Mouse (Mus musculus): ENCODE results near the gene a. TPM values are rescaled to one million over a fixed set of nuclear protein-coding genes. Genes with fewer than 3 reads are reported as not detected.
"Not testable (repeated sequence)": the region's sequence is repeated elsewhere in the genome, so short reads cannot be mapped to it uniquely, and the experiment has no call there.

Gene a
- polyA plus RNA-seq, 1 experiment from 2014 or later: 0.35 TPM

DNA sequence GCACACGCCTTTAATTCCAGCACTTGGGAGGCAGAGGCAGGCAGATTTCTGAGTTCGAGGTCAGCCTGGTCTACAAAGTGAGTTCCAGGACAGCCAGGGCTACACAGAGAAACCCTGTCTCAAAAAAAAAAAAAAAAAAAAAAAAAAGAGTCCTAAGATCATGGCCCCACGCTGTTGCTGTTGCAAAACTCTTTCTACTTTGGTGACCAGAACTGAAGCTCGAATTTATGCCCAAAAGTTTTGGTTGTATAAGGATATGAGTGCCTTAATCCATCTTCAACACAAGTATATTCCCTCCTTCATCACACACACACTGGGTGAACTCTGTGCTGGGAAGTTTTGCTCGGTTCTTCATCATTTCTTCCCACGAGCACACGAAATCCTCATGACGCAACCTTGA, 262.3 kb downstream of the a start:
- 92% methylated on average over 8 of the region's 8 CpGs for WGBS
- not testable (repeated sequence) for H3K27ac ChIP-seq (ENCODE audit: low read length); H3K9me3 ChIP-seq (ENCODE audit: low read length); H3K4me2 ChIP-seq (replicated peaks; ENCODE audit: low read depth, low read length); ATAC-seq (ENCODE audit: low FRiP score, low TSS enrichment); H3K9ac ChIP-seq (replicated peaks; ENCODE audit: low read length); H3K4me3 ChIP-seq (ENCODE audit: low read length); H3K27me3 ChIP-seq (ENCODE audit: insufficient read depth, low read length); H3K36me3 ChIP-seq (ENCODE audit: insufficient read depth, low read length)
- peaks cover 13% of the 10 kb centered on the region for H3K4me1 ChIP-seq (ENCODE audit: insufficient read depth, low read length)

DNA sequence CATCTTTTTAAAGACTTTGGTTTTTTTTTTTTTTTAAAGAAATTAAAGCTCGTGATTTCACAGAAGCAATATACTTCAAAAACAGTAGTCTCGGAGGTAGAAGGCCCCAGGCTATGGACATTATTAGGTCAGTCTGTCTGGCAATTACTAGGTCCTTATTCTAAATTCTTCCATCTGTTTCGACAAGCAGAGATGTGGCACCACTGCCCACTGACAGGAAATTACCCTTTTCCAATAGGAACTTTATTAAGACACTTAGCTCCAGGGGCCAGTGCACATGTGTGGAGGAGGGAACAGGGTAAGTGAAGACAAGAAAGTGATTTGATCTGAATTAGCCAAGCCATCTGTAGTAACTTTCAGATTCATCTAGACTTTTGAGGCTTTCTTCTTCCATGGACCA, 263.5 kb downstream of the a start:
- no peaks in the 10 kb centered on the region for H3K27me3 ChIP-seq (ENCODE audit: insufficient read depth, low read length)
- no peak overlapping the region for H3K9ac ChIP-seq (replicated peaks; ENCODE audit: low read length)
- H3K9me3 ChIP-seq (ENCODE audit: low read length): no peaks in the 10 kb centered on the region
- H3K4me1 ChIP-seq (ENCODE audit: insufficient read depth, low read length): peaks cover 13% of the 10 kb centered on the region
- no peak overlapping the region for H3K4me2 ChIP-seq (replicated peaks; ENCODE audit: low read depth, low read length)
- no peak overlapping the region for H3K4me3 ChIP-seq (ENCODE audit: low read length)
- WGBS: 72% methylated on average over 3 of the region's 3 CpGs
- no peak for ATAC-seq (ENCODE audit: low FRiP score, low TSS enrichment)
- no peak overlapping the region for H3K27ac ChIP-seq (ENCODE audit: low read length)
- peaks cover 3% of the 10 kb centered on the region; the same call in 1 of the 2 replicates for H3K36me3 ChIP-seq (ENCODE audit: insufficient read depth, low read length)

GRCm38 (mm10) chr2:155056076-155056578, 264.9 kb downstream of the a start:
- Histone ChIP-seq H3K4me2 (replicated peaks; ENCODE audit: low read depth, low read length) (no peak overlapping the region), H3K27me3 (ENCODE audit: insufficient read depth, low read length) (no peaks in the 10 kb centered on the region), H3K27ac (ENCODE audit: low read length) (no peak overlapping the region), H3K4me1 (ENCODE audit: insufficient read depth, low read length) (peaks cover 7% of the 10 kb centered on the region), H3K4me3 (ENCODE audit: low read length) (no peak overlapping the region), H3K36me3 (ENCODE audit: insufficient read depth, low read length) (peaks cover 11% of the 10 kb centered on the region), H3K9me3 (ENCODE audit: low read length) (no peaks in the 10 kb centered on the region), H3K9ac (replicated peaks; ENCODE audit: low read length) (no peak overlapping the region)
- 68% methylated on average over 5 of the region's 5 CpGs for WGBS
- ATAC-seq (ENCODE audit: low FRiP score, low TSS enrichment): no peak

- Histone ChIP-seq H3K9ac (replicated peaks; ENCODE audit: low read length) (no peak overlapping the region), H3K4me2 (replicated peaks; ENCODE audit: low read depth, low read length) (no peak overlapping the region), H3K4me1 (ENCODE audit: insufficient read depth, low read length) (no peaks in the 10 kb centered on the region), H3K4me3 (ENCODE audit: low read length) (no peak overlapping the region), H3K36me3 (ENCODE audit: insufficient read depth, low read length) (peaks cover 15% of the 10 kb centered on the region), H3K27me3 (ENCODE audit: insufficient read depth, low read length) (no peaks in the 10 kb centered on the region), H3K9me3 (ENCODE audit: low read length) (no peaks in the 10 kb centered on the region), H3K27ac (ENCODE audit: low read length) (no peak overlapping the region)
- WGBS: 73% methylated on average over 1 of the region's 1 CpGs
- ATAC-seq (ENCODE audit: low FRiP score, low TSS enrichment): no peak
These were observed 266.2 kb downstream of the a start for GRCm38 (mm10) chr2:155057361-155057760.

- no peak overlapping the region for H3K4me3 ChIP-seq (ENCODE audit: low read length)
- H3K9me3 ChIP-seq (ENCODE audit: low read length): no peaks in the 10 kb centered on the region
- no peak for ATAC-seq (ENCODE audit: low FRiP score, low TSS enrichment)
- no peak overlapping the region for H3K27ac ChIP-seq (ENCODE audit: low read length)
- no peak overlapping the region for H3K4me2 ChIP-seq (replicated peaks; ENCODE audit: low read depth, low read length)
- no peaks in the 10 kb centered on the region for H3K27me3 ChIP-seq (ENCODE audit: insufficient read depth, low read length)
- 72% methylated on average over 9 of the region's 9 CpGs for WGBS
- peaks cover 17% of the 10 kb centered on the region for H3K36me3 ChIP-seq (ENCODE audit: insufficient read depth, low read length)
- no peak overlapping the region for H3K9ac ChIP-seq (replicated peaks; ENCODE audit: low read length)
- peaks cover 19% of the 10 kb centered on the region for H3K4me1 ChIP-seq (ENCODE audit: insufficient read depth, low read length)
These were observed 279.8 kb downstream of the a start for GRCm38 (mm10) chr2:155071027-155071426.

- ATAC-seq (ENCODE audit: low FRiP score, low TSS enrichment): no peak
- no peak overlapping the region for H3K9ac ChIP-seq (replicated peaks; ENCODE audit: low read length)
- WGBS: 81% methylated on average over 8 of the region's 8 CpGs
These were observed 281.3 kb downstream of the a start for GRCm38 (mm10) chr2:155072353-155073145.

GRCm38 (mm10) chr2:155073347-155073746, 282.1 kb downstream of the a start:
- ATAC-seq (ENCODE audit: low FRiP score, low TSS enrichment): no peak
- peak overlapping the region; percentile 83 for H3K27ac ChIP-seq (ENCODE audit: low read length)
- peak overlapping the region; percentile 90 for H3K9ac ChIP-seq (replicated peaks; ENCODE audit: low read length)
- H3K4me2 ChIP-seq (replicated peaks; ENCODE audit: low read depth, low read length): peak overlapping the region; percentile 76
- peaks cover 19% of the 10 kb centered on the region for H3K4me1 ChIP-seq (ENCODE audit: insufficient read depth, low read length)
- no peaks in the 10 kb centered on the region for H3K9me3 ChIP-seq (ENCODE audit: low read length)
- 15% methylated on average over 3 of the region's 3 CpGs for whole genome bisulfite sequencing
- peaks cover 1% of the 10 kb centered on the region; the same call in 1 of the 2 replicates for H3K36me3 ChIP-seq (ENCODE audit: insufficient read depth, low read length)
- no peaks in the 10 kb centered on the region for H3K27me3 ChIP-seq (ENCODE audit: insufficient read depth, low read length)
- H3K4me3 ChIP-seq (ENCODE audit: low read length): peak overlapping the region; percentile 78

More at GRCm38 (mm10) chr2:155072353-155073145, 281.3 kb downstream of the a start:
- Histone ChIP-seq H3K4me3 (ENCODE audit: low read length) (no peak overlapping the region), H3K36me3 (ENCODE audit: insufficient read depth, low read length) (peaks cover 9% of the 10 kb centered on the region), H3K4me1 (ENCODE audit: insufficient read depth, low read length) (peaks cover 19% of the 10 kb centered on the region), H3K27me3 (ENCODE audit: insufficient read depth, low read length) (no peaks in the 10 kb centered on the region), H3K27ac (ENCODE audit: low read length) (no peak overlapping the region), H3K4me2 (replicated peaks; ENCODE audit: low read depth, low read length) (peak overlapping the region; percentile 76; the same call in 1 of the 2 replicates), H3K9me3 (ENCODE audit: low read length) (no peaks in the 10 kb centered on the region)

DNA sequence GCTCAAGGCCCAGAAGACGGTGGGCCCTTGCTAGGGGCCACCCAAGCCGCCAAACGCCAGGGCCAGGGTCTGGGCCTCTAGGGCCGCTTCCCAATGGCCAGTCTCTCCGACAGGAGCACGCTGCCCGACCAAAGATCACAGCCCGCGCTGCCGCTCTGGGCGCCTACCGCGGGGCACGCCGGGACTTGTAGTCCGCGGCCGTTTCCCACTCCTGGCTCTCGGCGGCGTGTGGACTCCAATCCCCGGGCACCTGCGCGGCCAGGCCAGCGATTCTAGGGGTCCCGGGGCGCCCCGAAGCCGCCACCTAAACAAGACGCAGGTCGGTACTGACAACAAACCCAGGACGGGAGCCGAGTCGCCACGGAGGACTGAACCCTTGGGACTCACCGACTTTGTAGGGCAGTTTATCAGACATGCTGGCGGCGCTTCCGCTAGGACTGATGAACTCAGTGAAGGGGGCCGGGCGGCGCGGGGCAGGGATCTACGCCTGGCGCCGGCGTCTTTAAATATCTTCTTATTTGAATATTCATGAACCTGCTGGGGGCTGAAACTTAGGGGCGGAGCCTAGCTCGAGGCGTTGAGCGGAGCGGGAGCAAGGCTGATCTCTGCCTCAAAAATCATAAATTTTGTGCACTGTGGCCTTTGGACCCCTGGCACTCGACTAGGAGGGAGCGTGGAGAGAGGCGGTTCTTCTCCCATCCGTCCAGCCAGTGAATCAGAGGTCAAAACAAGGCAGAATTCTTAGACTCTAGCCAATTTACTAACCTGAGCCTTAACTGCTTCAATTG, 283.0 kb downstream of the a start, which contains the start of gene Ahcy:
Gene Ahcy (minus strand): TSS at position 520 of the 788 bp plus-strand sequence.
- WGBS: under 1% methylated on average over 56 of the region's 56 CpGs
- Histone ChIP-seq H3K27me3 (ENCODE audit: insufficient read depth, low read length) (no peaks in the 10 kb centered on the region), H3K4me1 (ENCODE audit: insufficient read depth, low read length) (peaks cover 19% of the 10 kb centered on the region), H3K27ac (ENCODE audit: low read length) (peak within 1 kb of the TSS; percentile 83), H3K9ac (replicated peaks; ENCODE audit: low read length) (peak within 1 kb of the TSS; percentile 90), H3K4me2 (replicated peaks; ENCODE audit: low read depth, low read length) (peak within 1 kb of the TSS; percentile 76), H3K9me3 (ENCODE audit: low read length) (no peaks in the 10 kb centered on the region), H3K36me3 (ENCODE audit: insufficient read depth, low read length) (no peaks in the 10 kb centered on the region), H3K4me3 (ENCODE audit: low read length) (peak within 1 kb of the TSS; percentile 78)
- ATAC-seq (ENCODE audit: low FRiP score, low TSS enrichment): peak; percentile 96

- Histone ChIP-seq H3K4me2 (replicated peaks; ENCODE audit: low read depth, low read length) (peak overlapping the region; percentile 76), H3K4me3 (ENCODE audit: low read length) (peak overlapping the region; percentile 78), H3K9me3 (ENCODE audit: low read length) (no peaks in the 10 kb centered on the region), H3K27me3 (ENCODE audit: insufficient read depth, low read length) (no peaks in the 10 kb centered on the region), H3K4me1 (ENCODE audit: insufficient read depth, low read length) (peaks cover 19% of the 10 kb centered on the region), H3K36me3 (ENCODE audit: insufficient read depth, low read length) (no peaks in the 10 kb centered on the region), H3K27ac (ENCODE audit: low read length) (peak overlapping the region; percentile 83), H3K9ac (replicated peaks; ENCODE audit: low read length) (peak overlapping the region; percentile 90)
- WGBS: 24% methylated on average over 12 of the region's 12 CpGs
- no peak for ATAC-seq (ENCODE audit: low FRiP score, low TSS enrichment)
These were observed 283.6 kb downstream of the a start for GRCm38 (mm10) chr2:155074766-155075330.

Measured in kidney, embryonic 16.5 days (tissue).